Mouse (Mus musculus) kidney, postnatal 0 days (tissue): Measurements from ENCODE around the gene Mlxip. TPM values are rescaled to one million over a fixed set of nuclear protein-coding genes. Genes with fewer than 3 reads are reported as not detected.

Experiments used
- ATAC-seq: fragments of 200-750 bp; cut with Nextera tagmentation; replicated peaks from 2 replicates; pipeline ENCODE4 v1.8.0; 2017; ENCODE audit warnings: low read depth, moderate number of reproducible peaks, moderate TSS enrichment, moderate library complexity; ENCODE audit not compliant: low FRiP score
- DNase-seq: peaks from one replicate; pipeline ENCODE4 v3.0.0-alpha.2; 2016; ENCODE audit warnings: low spot score
- H3K27ac ChIP-seq: fragments of 300-500 bp; sonication (generic); 2 replicates; pipeline ENCODE4 v1.5.1; 2014; ENCODE audit warnings: mild to moderate bottlenecking
- H3K27me3 ChIP-seq: fragments of 300-500 bp; sonication (generic); 2 replicates; pipeline ENCODE4 v1.6.1; 2014; ENCODE audit warnings: low read length, mixed read lengths; ENCODE audit not compliant: insufficient read depth
- H3K36me3 ChIP-seq: fragments of 300-500 bp; sonication (generic); 2 replicates; pipeline ENCODE4 v1.6.1; 2014; ENCODE audit warnings: low read length, mixed read lengths; ENCODE audit not compliant: insufficient read depth
- H3K4me1 ChIP-seq: fragments of 300-500 bp; sonication (generic); replicated peaks from 2 replicates; pipeline ENCODE4 v1.6.1; 2014; ENCODE audit warnings: antibody characterized with exemption, low read length, mixed read lengths; ENCODE audit not compliant: insufficient read depth
- H3K4me2 ChIP-seq: fragments of 300-500 bp; sonication (generic); 2 replicates; pipeline ENCODE4 v1.6.1; 2014; ENCODE audit warnings: mild to moderate bottlenecking, low read length, moderate library complexity, mixed read lengths
- H3K4me3 ChIP-seq: fragments of 300-500 bp; sonication (generic); replicated peaks from 2 replicates; pipeline ENCODE4 v1.5.1; 2014; ENCODE audit warnings: low read depth, low read length
- H3K9ac ChIP-seq: fragments of 300-500 bp; sonication (generic); 2 replicates; pipeline ENCODE4 v1.6.1; 2014; ENCODE audit warnings: low read depth, low read length
- H3K9me3 ChIP-seq: fragments of 300-500 bp; sonication (generic); replicated peaks from 2 replicates; pipeline ENCODE4 v1.6.1; 2016; ENCODE audit warnings: low read length, inconsistent platforms, mixed read lengths
- CTCF ChIP-seq: IDR thresholded peaks from 2 replicates; pipeline ENCODE4 v1.5.1; 2016; ENCODE audit warnings: antibody characterized with exemption, low read depth, mild to moderate bottlenecking, moderate library complexity
- WGBS: fragments of 180-500 bp; shearing (Covaris S2); extraction: QIAGEN DNeasy Blood & Tissue Kit; methylation state at CpG from one replicate; pipeline ENCODE4 v1.1.7; 2014; 5-methylcytosine and 5-hydroxymethylcytosine counted together
- polyA plus RNA-seq: library from polyadenylated mRNA; unstranded; fragments of >200 nt; fragmentation: Nextera tagmentation; extraction: Ambion mirVana; gene quantifications from 2 replicates; pipeline ENCODE4 v1.2.1, GENCODE M21; 2015

The Mlxip gene
- polyA plus RNA-seq, 1 experiment from 2014 or later = 14.9 TPM

GRCm38 (mm10) chr5:123378712-123379111, 15.9 kb upstream of the Mlxip start:
- Histone ChIP-seq H3K4me2 (no peak overlapping the region), H3K9ac (no peak overlapping the region), H3K4me3 (no peak overlapping the region), H3K36me3 (no peaks in the 10 kb centered on the region), H3K27ac (0 out of 2 replicates have a peak overlapping the region, but pooled peaks have one; percentile 38), H3K4me1 (peaks cover 16% of the 10 kb centered on the region; the same call in 1 of the 2 replicates), H3K27me3 (no peaks in the 10 kb centered on the region), H3K9me3 (no peaks in the 10 kb centered on the region)
- no peak for DNase-seq
- 58% methylated on average over 9 of the region's 9 CpGs for WGBS
- no peak for TF ChIP-seq CTCF
- ATAC-seq = no peak

- 15% methylated on average over 5 of the region's 5 CpGs for WGBS
- Histone ChIP-seq H3K36me3 (no peaks in the 10 kb centered on the region), H3K4me2 (no peak overlapping the region), H3K4me3 (no peak overlapping the region), H3K27me3 (no peaks in the 10 kb centered on the region), H3K4me1 (peaks cover 16% of the 10 kb centered on the region; the same call in 1 of the 2 replicates), H3K27ac (peak overlapping the region; percentile 38), H3K9ac (no peak overlapping the region), H3K9me3 (no peaks in the 10 kb centered on the region)
- ATAC-seq (no peak), DNase-seq (no peak)
- no peak for TF ChIP-seq CTCF
These were observed 15.1 kb upstream of the Mlxip start for GRCm38 (mm10) chr5:123379504-123379931.

- WGBS = 17% methylated on average over 20 of the region's 20 CpGs
- Histone ChIP-seq H3K4me3 (no peak overlapping the region), H3K27ac (no peak overlapping the region), H3K9ac (0 out of 2 replicates have a peak overlapping the region, but pooled peaks have one; percentile 4), H3K9me3 (no peaks in the 10 kb centered on the region), H3K36me3 (no peaks in the 10 kb centered on the region), H3K4me2 (peak overlapping the region; percentile 28; the same call in 1 of the 2 replicates), H3K27me3 (no peaks in the 10 kb centered on the region), H3K4me1 (peaks cover 16% of the 10 kb centered on the region; the same call in 1 of the 2 replicates)
- no peak for TF ChIP-seq CTCF
- DNase-seq = peak; percentile 72
- no peak for ATAC-seq
These were observed 12.6 kb upstream of the Mlxip start for GRCm38 (mm10) chr5:123381968-123382367.

- Histone ChIP-seq H3K27me3 (no peaks in the 10 kb centered on the region), H3K9ac (no peak overlapping the region), H3K9me3 (no peaks in the 10 kb centered on the region), H3K4me3 (no peak overlapping the region), H3K27ac (no peak overlapping the region), H3K36me3 (no peaks in the 10 kb centered on the region), H3K4me2 (no peak overlapping the region), H3K4me1 (peaks cover 16% of the 10 kb centered on the region; the same call in 1 of the 2 replicates)
- 94% methylated on average over 8 of the region's 8 CpGs for WGBS
- no peak for DNase-seq
- no peak for TF ChIP-seq CTCF
- ATAC-seq = no peak
These were observed 11.9 kb upstream of the Mlxip start for GRCm38 (mm10) chr5:123382686-123383085.

- H3K36me3 ChIP-seq = no peaks in the 10 kb centered on the region
- no peak for ATAC-seq
- no peak overlapping the region for H3K27ac ChIP-seq
- H3K4me1 ChIP-seq = peaks cover 8% of the 10 kb centered on the region
- H3K9me3 ChIP-seq = no peaks in the 10 kb centered on the region
- H3K27me3 ChIP-seq = no peaks in the 10 kb centered on the region
- H3K9ac ChIP-seq = no peak overlapping the region
- no peak overlapping the region for H3K4me3 ChIP-seq
- DNase-seq = no peak
- TF ChIP-seq CTCF = no peak
- WGBS = 38% methylated on average over 3 of the region's 3 CpGs
- no peak overlapping the region for H3K4me2 ChIP-seq
These were observed 6.1 kb upstream of the Mlxip start for GRCm38 (mm10) chr5:123388452-123388851.

- WGBS = 7% methylated on average over 17 of the region's 17 CpGs
- TF ChIP-seq CTCF = no peak
- Histone ChIP-seq H3K9ac (peak overlapping the region; percentile 19; the same call in 1 of the 2 replicates), H3K27me3 (no peaks in the 10 kb centered on the region), H3K36me3 (no peaks in the 10 kb centered on the region), H3K4me3 (peak overlapping the region; percentile 16; the same call in 1 of the 2 replicates), H3K4me2 (peak overlapping the region; percentile 46), H3K4me1 (peaks cover 8% of the 10 kb centered on the region), H3K9me3 (no peaks in the 10 kb centered on the region), H3K27ac (no peak overlapping the region)
- DNase-seq (no peak), ATAC-seq (no peak)
These were observed 3.8 kb upstream of the Mlxip start for GRCm38 (mm10) chr5:123390536-123391441.
